Mouse (Mus musculus) Patski (cell line): ENCODE measurements around the gene Tph1. TPM values are rescaled to one million over a fixed set of nuclear protein-coding genes. Genes with fewer than 3 reads are reported as not detected.
A peak's percentile ranks its signal among the peaks of the same experiment; 100 is the strongest.

Source experiments
- ATAC-seq: fragments of 100-300 bp; one replicate; pipeline ENCODE4 v1.8.0; 2021
- CTCF ChIA-PET: fragments of 350-600 bp; sonication (Branson Sonifier 250); formaldehyde crosslinking; loops from one replicate; lab custom pipeline; 2022; ENCODE audit warnings: inconsistent platforms; lab: Charles Lee
- POLR2A ChIA-PET: fragments of 350-600 bp; sonication (Branson Sonifier 250); formaldehyde crosslinking; loops from one replicate; lab custom pipeline; 2022; ENCODE audit warnings: antibody characterized with exemption, inconsistent platforms; lab: Charles Lee
- DNase-seq: peaks from one replicate; pipeline ENCODE4 v3.0.0-alpha.2; 2011; ENCODE audit warnings: low read depth, low spot score
- H3K27me3 ChIP-seq: fragments of 371-371 bp; one replicate; pipeline ENCODE4 v1.5.1; 2021
- CTCF ChIP-seq: fragments of 100-300 bp; IDR thresholded peaks from one replicate; pipeline ENCODE4 v1.5.1; 2021
- in situ Hi-C: fragments of 300-500 bp; cut with MboI; formaldehyde crosslinking; loops from 3 replicates; pipeline ENCODE4 v1.11.1; 2018; ENCODE audit warnings: low pct_unique_long_range_greater_than_20kb, mixed read lengths
- polyA plus RNA-seq: library from polyadenylated mRNA; unstranded; gene quantifications from one replicate; pipeline ENCODE4 v1.2.3, GENCODE M21; 2021

Gene Tph1
- polyA plus RNA-seq, 1 experiment from 2014 or later: not detected

DNA sequence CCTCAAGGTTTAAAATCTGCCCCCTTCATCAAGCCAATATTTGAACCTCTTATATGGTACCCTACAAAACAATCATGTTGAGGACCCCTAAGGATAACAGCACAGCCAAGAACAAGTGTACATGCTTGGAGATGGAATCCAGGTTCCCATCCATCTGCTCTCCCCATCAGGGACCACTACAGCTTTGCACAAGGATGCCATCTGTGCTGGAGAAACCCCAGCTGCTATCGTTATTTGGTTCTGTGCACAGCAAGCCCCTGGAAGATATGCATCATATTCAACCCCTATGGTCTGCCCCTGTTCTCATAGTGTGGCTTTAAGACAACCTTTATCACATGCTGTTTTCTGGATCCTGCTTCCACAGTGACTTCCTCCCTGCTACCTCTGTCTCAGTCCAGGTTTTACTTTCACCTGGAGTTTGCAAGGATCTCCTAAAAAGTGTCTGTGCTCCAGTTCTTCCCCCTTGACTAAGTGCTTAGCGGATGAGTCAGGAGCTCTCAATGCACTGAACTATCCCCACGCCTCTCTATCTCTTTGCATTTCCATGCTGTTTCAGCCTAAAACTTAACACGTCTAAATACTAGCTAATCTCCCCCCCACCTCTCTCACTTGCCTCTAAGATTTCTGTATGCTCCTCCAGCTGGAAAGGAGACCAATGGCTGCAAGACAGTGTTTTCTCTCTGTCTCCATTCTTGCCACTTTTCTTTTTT lies 23.8 kb downstream of the Tph1 start:
- DNase-seq (no peak), ATAC-seq (no peak)
- CTCF ChIA-PET: interaction anchor here (1.4 kb wide), 1 partner anchor 10 kb away, joined by 5 read pairs; no protein-coding TSS in a partner anchor
- in situ Hi-C loops: no loop called here
- peaks cover 3% of the 10 kb centered on the region for H3K27me3 ChIP-seq
- POLR2A ChIA-PET: no interaction called here
- TF ChIP-seq CTCF: no peak

DNA sequence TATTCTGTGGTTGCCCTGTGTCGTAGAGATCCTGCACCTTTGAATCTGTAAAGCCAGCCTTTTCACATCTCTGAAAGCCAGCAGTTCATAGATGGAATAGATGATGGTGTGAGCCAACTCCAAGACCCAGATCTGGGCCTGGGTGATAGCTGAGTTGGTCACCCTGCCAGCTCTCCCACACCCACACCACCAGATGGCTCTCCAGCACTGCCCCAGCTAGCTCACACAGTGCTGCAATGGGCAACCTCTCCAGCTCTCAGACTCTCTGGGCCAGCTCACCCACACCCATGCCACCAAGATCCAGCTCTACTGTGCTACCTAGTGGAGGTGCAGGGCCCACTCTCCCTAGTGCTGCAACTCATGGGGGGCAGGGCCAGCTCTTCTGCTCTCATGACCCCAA lies 29.2 kb downstream of the Tph1 start:
- POLR2A ChIA-PET: no interaction called here

DNA sequence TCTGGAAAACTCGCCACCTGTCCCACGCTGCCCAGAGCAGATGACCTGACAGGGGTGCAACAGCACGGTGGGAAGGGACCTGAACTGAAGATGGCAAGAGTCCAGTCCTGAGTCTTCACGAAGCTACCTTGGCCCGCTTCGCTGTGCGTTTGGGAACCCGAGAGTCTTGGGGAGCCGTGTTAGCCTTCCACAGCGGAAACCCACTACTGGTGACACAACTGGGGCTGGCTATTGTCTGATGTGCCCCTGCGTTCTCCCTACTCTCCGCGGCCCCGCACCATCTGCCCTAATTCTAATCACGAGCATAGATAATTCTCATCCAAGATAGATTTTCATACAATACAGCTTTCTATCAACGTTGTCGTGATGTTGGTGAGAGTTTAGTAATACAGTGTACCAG lies 32.3 kb downstream of the Tph1 start:
- CTCF ChIA-PET: interaction anchor here (1.3 to 1.5 kb wide), 3 partner anchors 10 to 27 kb away, joined by 3 read pairs; no protein-coding TSS in a partner anchor
- POLR2A ChIA-PET: no interaction called here
- in situ Hi-C loops: no loop called here
- DNase-seq (no peak), ATAC-seq (no peak)
- TF ChIP-seq CTCF: no peak
- H3K27me3 ChIP-seq: no peaks in the 10 kb centered on the region

More for the DNA sequence above, 29.2 kb downstream of the Tph1 start:
- H3K27me3 ChIP-seq: peaks cover 3% of the 10 kb centered on the region
- in situ Hi-C loops: no loop called here
- ATAC-seq (no peak), DNase-seq (no peak)
- no peak for TF ChIP-seq CTCF
- CTCF ChIA-PET: no interaction called here

DNA sequence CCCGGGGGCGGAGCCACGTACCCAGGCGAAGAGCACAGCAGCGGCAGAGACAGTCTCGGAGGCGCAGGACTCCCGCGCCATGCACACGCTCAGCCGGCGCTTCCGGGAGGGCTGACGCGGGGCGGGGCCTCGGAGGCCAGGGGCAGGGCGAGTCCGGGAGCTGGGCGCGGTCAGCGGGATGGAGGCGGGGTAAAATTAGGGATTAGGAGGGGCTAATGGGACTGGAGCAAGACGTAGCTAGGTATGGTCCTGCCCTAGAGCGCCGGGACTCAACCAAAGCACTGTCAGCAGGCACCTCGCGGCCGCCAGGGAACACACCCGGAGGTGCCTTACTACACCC lies 32.7 kb downstream of the Tph1 start, which contains the start of gene Sergef:
TSS of gene Sergef (minus strand) at position 116 of the 340 bp plus-strand sequence.
- in situ Hi-C loops: no loop called here
- TF ChIP-seq CTCF: no peak
- ChIA-PET POLR2A (no interaction called here), CTCF (interaction anchor here (1.3 to 1.8 kb wide), 3 partner anchors 9 to 75 kb away, joined by 3 to 6 read pairs (median 3); partner anchors contain the start of gene Saa3)
- DNase-seq: no peak
- peak; percentile 99 for ATAC-seq
- no peaks in the 10 kb centered on the region for H3K27me3 ChIP-seq

DNA sequence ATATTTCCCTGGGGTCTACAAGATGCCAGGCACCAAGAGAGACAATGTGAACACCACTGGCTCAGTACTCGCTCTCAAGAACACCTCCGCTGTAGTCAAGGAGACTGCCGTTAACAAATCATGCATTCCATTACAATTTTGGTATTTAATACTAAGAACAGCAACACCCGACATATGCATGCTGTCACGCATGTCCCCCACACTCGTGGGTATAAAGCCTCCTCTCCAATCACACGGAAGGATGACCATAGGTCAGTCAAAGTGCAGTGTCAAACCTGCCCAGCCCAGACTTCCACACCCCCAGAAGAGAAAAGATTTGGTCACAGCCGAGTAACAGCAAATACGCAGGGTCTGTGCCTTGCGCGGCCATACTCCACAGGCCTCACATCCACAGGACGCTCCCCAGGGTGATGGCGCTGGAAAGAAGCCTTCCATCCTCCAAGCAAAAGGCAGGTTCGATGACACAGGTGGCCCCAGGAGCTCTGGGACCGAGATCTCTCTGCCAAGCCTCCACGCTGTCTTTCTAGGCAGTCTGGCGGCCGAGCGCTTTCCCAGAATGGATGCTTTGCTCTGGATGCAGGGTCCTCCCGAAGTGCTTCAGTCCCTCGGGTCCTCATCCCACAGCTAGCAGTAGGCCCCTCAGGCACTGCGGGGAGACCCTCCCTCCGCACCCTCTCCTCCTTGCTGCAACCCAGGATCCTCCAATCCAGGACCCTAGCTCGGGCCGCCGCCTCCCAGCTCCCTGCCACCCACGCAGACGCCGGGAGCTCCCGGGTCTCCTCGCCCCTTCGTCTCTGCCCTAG lies 33.2 kb downstream of the Tph1 start:
- no peaks in the 10 kb centered on the region for H3K27me3 ChIP-seq
- CTCF ChIA-PET: interaction anchor here (0.6 to 1.8 kb wide), 4 partner anchors 9 to 75 kb away, joined by 3 to 6 read pairs (median 4); partner anchors contain the start of gene Saa3
- in situ Hi-C loops: no loop called here
- TF ChIP-seq CTCF: no peak
- DNase-seq: no peak
- POLR2A ChIA-PET: no interaction called here
- ATAC-seq: peak; percentile 51

DNA sequence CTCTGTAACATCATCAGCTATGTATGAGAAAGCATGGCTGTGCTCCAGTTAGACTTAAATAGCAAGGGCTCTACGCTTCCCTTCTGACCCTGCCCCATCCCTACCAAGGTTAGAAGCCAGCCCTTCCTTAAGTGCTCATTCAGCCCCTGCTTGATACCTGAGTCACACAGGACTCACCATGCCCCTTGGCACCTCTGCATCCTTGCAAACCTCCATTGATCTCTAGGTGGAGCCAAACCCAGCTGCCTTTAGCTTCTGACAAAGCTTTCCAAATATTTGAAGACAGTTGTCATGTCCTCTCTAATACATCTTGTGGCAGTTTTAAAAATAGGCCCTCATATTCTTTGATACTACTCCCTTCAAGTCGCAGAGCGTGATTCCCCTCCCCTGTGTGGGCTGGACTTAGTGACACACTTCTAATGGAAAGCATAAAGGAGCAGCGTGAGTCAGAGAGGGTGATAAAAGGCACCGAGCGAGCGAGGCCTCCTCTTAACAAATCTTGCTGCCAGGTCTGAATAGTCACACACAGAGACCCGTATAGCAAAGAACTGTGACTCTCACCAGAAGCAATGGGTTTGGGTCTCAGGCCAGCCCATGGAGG lies 43.9 kb downstream of the Tph1 start:
- no peaks in the 10 kb centered on the region for H3K27me3 ChIP-seq
- in situ Hi-C loops: no loop called here
- ChIA-PET CTCF (interaction anchor here (1.0 kb wide), 1 partner anchor 13 kb away, joined by 4 read pairs; no protein-coding TSS in a partner anchor), POLR2A (no interaction called here)
- DNase-seq: no peak
- TF ChIP-seq CTCF: no peak
- ATAC-seq: peak; percentile 49

DNA sequence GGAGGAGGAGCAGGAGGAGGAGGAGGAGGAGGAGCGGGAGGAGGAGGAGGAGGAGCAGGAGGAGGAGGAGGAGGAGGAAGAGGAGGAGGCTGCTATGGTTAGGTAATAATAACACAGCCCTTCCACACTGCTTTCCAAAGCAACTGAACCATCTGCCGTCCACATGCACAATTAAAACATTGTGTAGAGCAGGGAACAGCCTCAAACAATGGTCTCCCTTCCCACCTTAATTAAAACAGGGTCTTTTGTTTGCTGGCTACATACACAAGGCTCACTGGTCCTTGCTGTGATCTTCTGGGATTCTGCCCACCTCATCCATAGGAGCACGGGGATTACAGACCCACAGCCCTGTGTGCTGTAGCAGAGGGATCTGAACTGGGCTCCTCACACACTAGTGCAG lies 48.4 kb downstream of the Tph1 start:
- no peaks in the 10 kb centered on the region for H3K27me3 ChIP-seq
- DNase-seq (no peak), ATAC-seq (no peak)
- ChIA-PET CTCF (no interaction called here), POLR2A (no interaction called here)
- in situ Hi-C loops: no loop called here
- TF ChIP-seq CTCF: no peak

DNA sequence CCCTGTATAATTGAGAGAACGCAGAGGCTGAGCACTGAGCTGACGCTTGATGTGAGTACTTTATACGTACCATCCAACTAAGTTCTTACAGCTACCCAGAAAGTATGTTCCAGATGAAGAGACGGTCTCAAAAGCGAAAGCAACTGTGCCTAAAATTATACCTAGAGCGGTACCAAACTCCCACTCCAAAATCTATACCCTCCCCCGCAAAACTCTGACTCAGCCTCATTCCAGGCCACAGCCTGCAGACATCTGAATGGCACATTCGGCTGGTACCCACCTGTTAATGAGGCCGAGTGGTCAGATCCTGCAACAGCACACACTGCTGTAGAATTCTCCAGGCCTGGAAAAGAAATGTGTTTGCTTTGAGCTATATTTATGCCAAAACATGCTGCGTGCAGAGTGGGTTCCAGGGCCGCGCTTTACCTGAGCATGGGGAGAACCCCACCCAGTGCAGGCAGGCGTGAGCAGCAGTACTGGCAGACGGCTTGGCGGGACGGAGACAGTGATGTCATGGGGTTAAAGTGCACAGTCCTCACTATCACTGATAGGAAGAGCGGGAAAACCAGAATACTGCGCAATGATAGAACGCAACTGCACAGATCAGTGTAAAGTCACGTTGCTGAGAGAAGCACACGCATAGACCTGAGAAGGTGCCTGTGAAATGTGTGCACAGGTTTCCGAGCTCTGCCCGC lies 53.8 kb downstream of the Tph1 start:
- H3K27me3 ChIP-seq: no peaks in the 10 kb centered on the region
- DNase-seq: no peak
- no peak for TF ChIP-seq CTCF
- CTCF ChIA-PET: interaction anchor here (1.4 kb wide), 1 partner anchor 9 kb away, joined by 3 read pairs; no protein-coding TSS in a partner anchor
- POLR2A ChIA-PET: no interaction called here
- in situ Hi-C loops: no loop called here
- ATAC-seq: no peak

DNA sequence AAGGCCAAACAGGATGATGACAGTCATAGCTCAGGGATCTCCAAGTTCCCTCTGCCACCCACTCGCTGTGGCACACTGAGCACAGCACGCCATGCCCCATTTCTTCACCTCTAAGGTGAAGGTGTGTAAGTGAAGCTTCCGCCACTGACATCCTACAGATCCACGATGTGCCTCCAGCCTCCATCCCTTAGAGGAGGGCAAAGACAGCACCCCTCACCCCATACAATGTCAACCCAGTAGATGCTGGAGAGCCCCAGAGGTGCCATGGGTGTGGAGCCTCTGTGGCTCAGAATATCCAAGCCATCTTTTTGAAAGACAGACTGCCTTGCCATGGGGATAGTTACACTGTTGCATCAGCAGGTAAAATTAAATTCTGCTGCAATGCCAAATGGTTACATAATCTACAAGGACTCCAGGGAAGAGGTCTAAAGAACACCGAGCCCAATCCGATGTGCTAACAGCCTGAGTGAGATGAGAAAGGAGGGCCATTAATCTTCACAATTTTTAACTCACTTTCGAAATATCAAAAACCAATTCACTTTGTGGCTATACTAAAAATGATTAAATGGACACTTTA lies 55.8 kb downstream of the Tph1 start:
- in situ Hi-C loops: no loop called here
- ChIA-PET POLR2A (no interaction called here), CTCF (no interaction called here)
- no peaks in the 10 kb centered on the region for H3K27me3 ChIP-seq
- DNase-seq: no peak
- ATAC-seq: no peak
- no peak for TF ChIP-seq CTCF
